Mouse (Mus musculus) neural tube, embryonic 12.5 days (tissue): Measurements from ENCODE around the gene Ghdc. TPM values are rescaled to one million over a fixed set of nuclear protein-coding genes. Genes with fewer than 3 reads are reported as not detected.
"Not testable (repeated sequence)": the region's sequence is repeated elsewhere in the genome, so short reads cannot be mapped to it uniquely, and the experiment has no call there.

Experiments
- ATAC-seq: fragments of 200-750 bp; cut with Nextera tagmentation; 2 replicates; pipeline ENCODE4 v1.8.0; 2017; ENCODE audit warnings: low read depth, mild to moderate bottlenecking, moderate TSS enrichment, moderate library complexity; ENCODE audit not compliant: low FRiP score
- H3K27ac ChIP-seq: fragments of 300-500 bp; sonication (generic); 2 replicates; pipeline ENCODE4 v1.5.1; 2016
- H3K27me3 ChIP-seq: fragments of 300-500 bp; sonication (generic); replicated peaks from 2 replicates; pipeline ENCODE4 v1.6.1; 2016; ENCODE audit warnings: mild to moderate bottlenecking
- H3K36me3 ChIP-seq: fragments of 300-500 bp; sonication (generic); 2 replicates; pipeline ENCODE4 v1.6.1; 2016; ENCODE audit warnings: mild to moderate bottlenecking
- H3K4me1 ChIP-seq: fragments of 300-500 bp; sonication (generic); 2 replicates; pipeline ENCODE4 v1.6.1; 2016
- H3K4me2 ChIP-seq: fragments of 300-500 bp; sonication (generic); replicated peaks from 2 replicates; pipeline ENCODE4 v1.6.1; 2016; ENCODE audit warnings: mild to moderate bottlenecking
- H3K4me3 ChIP-seq: fragments of 300-500 bp; sonication (generic); 2 replicates; pipeline ENCODE4 v1.5.1; 2016
- H3K9ac ChIP-seq: fragments of 300-500 bp; sonication (generic); 2 replicates; pipeline ENCODE4 v1.6.1; 2016; ENCODE audit warnings: mild to moderate bottlenecking
- H3K9me3 ChIP-seq: fragments of 300-500 bp; sonication (generic); 2 replicates; pipeline ENCODE4 v1.6.1; 2016; ENCODE audit warnings: mild to moderate bottlenecking
- WGBS: fragments of 180-500 bp; shearing (Covaris S2); methylation state at CpG from one replicate; pipeline ENCODE4 v1.1.7; 2016; 5-methylcytosine and 5-hydroxymethylcytosine counted together
- polyA plus RNA-seq: library from polyadenylated mRNA; unstranded; fragments of >200 nt; fragmentation: Nextera tagmentation; extraction: Ambion mirVana; gene quantifications from 2 replicates; pipeline ENCODE4 v1.2.1, GENCODE M21; 2016

Gene Ghdc
- polyA plus RNA-seq, 1 experiment from 2014 or later, result 4.4 TPM

DNA sequence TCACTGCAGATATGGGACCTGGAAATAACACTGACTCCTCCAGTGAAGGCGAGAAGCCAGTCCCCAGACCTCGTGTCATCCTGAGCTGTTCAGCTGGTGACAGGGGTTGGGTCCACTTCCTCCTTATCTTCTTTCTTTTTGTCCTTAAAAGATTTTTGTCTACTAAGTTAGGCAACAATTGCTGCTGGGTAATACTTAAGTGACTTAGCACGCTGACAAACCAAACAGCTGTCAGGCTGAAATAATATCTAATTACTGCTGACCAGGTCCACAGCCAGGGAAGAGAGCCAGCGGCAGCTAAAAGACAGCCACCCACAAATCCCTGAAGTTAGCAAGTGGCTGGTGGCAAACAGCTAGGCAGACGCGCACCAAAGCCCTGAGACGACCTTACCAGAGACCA, 34.8 kb upstream of the Ghdc start:
- ATAC-seq, result no peak
- WGBS, result 86% methylated on average over 7 of the region's 7 CpGs
- H3K36me3 ChIP-seq, result peaks cover 35% of the 10 kb centered on the region

GRCm38 (mm10) chr11:100804409-100804808, 33.7 kb upstream of the Ghdc start:
- Histone ChIP-seq H3K9me3 (no peaks in the 10 kb centered on the region), H3K4me1 (peaks cover 9% of the 10 kb centered on the region), H3K27ac (no peak overlapping the region), H3K27me3 (no peaks in the 10 kb centered on the region), H3K9ac (no peak overlapping the region), H3K4me2 (no peak overlapping the region), H3K36me3 (peaks cover 35% of the 10 kb centered on the region), H3K4me3 (no peak overlapping the region)
- WGBS, result 95% methylated on average over 10 of the region's 10 CpGs
- no peak for ATAC-seq

More for the DNA sequence above, 34.8 kb upstream of the Ghdc start:
- H3K4me3 ChIP-seq, result no peak overlapping the region
- H3K27me3 ChIP-seq, result no peaks in the 10 kb centered on the region
- H3K9ac ChIP-seq, result no peak overlapping the region
- no peaks in the 10 kb centered on the region for H3K4me1 ChIP-seq
- no peak overlapping the region for H3K27ac ChIP-seq
- no peak overlapping the region for H3K4me2 ChIP-seq
- no peaks in the 10 kb centered on the region for H3K9me3 ChIP-seq

- Histone ChIP-seq H3K27ac (no peak overlapping the region), H3K36me3 (peaks cover 37% of the 10 kb centered on the region)
- WGBS, result 35% methylated on average over 5 of the region's 5 CpGs
These were observed 28.7 kb upstream of the Ghdc start for GRCm38 (mm10) chr11:100799426-100799825.

DNA sequence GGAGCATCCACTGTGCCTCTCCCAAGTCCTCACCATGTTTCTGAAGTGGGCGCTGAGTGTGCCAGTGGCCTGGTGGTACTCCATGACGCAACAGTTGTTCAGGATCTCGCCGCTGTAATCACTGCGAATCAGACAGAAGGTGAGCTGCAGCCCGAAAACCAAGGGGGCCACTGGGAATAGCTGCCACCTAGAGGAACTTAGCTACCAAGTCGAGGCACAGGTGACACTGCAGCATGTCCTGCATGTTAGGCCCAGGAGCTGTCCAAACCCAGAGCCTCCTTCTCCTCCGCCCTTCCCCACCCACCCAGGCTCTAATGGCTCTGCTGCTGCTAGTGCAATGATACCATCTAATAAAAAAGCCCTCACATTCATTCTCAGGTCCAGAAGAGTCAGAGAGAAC, 25.8 kb upstream of the Ghdc start:
- Histone ChIP-seq H3K36me3 (peaks cover 13% of the 10 kb centered on the region; the same call in 1 of the 2 replicates), H3K4me1 (peaks cover 12% of the 10 kb centered on the region), H3K4me2 (no peak overlapping the region), H3K27ac (no peak overlapping the region), H3K4me3 (no peak overlapping the region), H3K9ac (no peak overlapping the region), H3K9me3 (no peaks in the 10 kb centered on the region), H3K27me3 (no peaks in the 10 kb centered on the region)
- no peak for ATAC-seq
- 68% methylated on average over 8 of the region's 8 CpGs for WGBS

More at GRCm38 (mm10) chr11:100799426-100799825, 28.7 kb upstream of the Ghdc start:
- H3K9ac ChIP-seq, result no peak overlapping the region
- no peak for ATAC-seq
- H3K4me1 ChIP-seq, result peaks cover 12% of the 10 kb centered on the region
- no peaks in the 10 kb centered on the region for H3K9me3 ChIP-seq
- H3K4me3 ChIP-seq, result no peak overlapping the region
- H3K27me3 ChIP-seq, result no peaks in the 10 kb centered on the region
- no peak overlapping the region for H3K4me2 ChIP-seq

DNA sequence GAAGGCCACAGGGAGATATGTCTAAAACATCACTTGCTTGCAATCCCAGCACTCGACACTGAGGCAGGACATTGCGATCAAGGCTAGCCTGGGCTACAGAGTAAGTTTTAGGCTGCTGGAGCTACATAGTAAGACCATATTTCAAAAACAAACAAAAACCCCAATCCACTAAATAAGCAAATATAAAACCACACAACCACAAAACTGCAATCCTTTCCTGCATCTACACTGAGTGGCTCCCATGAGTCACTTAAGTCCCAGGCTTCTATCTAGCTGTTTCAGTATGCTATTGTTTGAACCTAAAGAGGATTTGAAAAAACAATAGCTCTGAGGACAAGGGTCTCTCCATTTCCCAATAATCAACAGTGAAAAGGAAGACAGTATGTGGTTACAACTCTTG, 24.6 kb upstream of the Ghdc start:
- H3K9me3 ChIP-seq, result no peaks in the 10 kb centered on the region
- H3K36me3 ChIP-seq, result peaks cover 6% of the 10 kb centered on the region; the same call in 1 of the 2 replicates
- WGBS, result 95% methylated on average over 2 of the region's 2 CpGs
- ATAC-seq, result no peak
- no peak overlapping the region for H3K4me3 ChIP-seq
- H3K4me2 ChIP-seq, result no peak overlapping the region
- no peak overlapping the region for H3K9ac ChIP-seq
- peaks cover 12% of the 10 kb centered on the region for H3K4me1 ChIP-seq
- no peaks in the 10 kb centered on the region for H3K27me3 ChIP-seq
- no peak overlapping the region for H3K27ac ChIP-seq

DNA sequence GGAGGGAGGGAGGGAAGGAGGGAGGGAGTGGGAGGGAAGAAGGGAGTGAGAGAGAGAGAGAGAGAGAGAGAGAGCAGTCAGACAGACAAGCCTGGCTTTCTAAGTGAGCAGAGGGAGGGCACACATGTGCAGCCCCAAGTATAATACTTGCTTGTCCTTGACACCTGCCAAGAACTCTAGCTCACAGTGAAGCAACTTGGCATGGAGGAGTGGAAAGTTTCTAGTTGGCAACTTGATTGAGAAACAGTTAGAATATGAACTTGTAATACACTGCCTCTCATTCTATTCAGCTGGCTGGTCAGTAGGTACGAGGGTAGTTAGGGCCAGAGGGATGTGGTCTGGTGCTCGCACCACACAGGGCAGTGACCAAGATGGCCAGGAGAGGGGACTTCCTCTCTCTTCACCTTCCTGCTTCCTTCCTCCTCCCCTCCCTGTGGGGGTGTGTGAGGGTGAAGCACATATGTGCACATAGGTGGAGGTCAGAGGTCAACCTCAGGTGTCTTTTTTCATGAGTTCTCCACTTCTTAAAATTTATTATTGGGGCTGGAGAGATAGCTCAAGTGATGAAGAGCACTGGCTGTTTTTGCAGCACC, 20.8 kb upstream of the Ghdc start:
- Histone ChIP-seq H3K4me3 (no peak overlapping the region), H3K27ac (no peak overlapping the region), H3K4me2 (no peak overlapping the region), H3K36me3 (peaks cover 20% of the 10 kb centered on the region; the same call in 1 of the 2 replicates), H3K9ac (no peak overlapping the region), H3K4me1 (no peaks in the 10 kb centered on the region), H3K9me3 (no peaks in the 10 kb centered on the region), H3K27me3 (no peaks in the 10 kb centered on the region)
- ATAC-seq, result no peak
- 94% methylated on average over 2 of the region's 2 CpGs for WGBS

DNA sequence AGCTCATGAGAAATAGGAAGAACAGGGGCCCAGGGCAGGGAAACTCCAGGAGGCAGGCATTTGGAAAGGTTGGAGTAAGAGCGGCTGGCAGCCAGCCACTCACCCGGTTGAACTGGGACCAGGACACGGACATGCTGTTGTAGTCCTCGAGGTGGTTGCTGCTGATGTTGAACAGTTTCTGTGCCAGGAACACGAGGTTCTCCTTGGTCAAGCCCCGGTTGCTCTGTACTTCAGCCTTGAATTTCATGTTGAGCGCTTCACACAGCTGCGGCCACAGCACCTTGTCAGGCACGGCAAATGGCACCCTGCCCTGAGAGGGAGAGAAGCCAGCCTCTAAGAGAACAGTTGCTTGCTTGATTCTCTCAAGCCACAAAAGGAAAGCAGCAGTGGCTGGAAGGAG, 19.9 kb upstream of the Ghdc start:
- not testable (repeated sequence) for H3K4me1 ChIP-seq, H3K9me3 ChIP-seq, H3K4me3 ChIP-seq, ATAC-seq, H3K9ac ChIP-seq, H3K4me2 ChIP-seq, H3K27me3 ChIP-seq, H3K27ac ChIP-seq
- H3K36me3 ChIP-seq, result peaks cover 15% of the 10 kb centered on the region; the same call in 1 of the 2 replicates
- 90% methylated on average over 9 of the region's 9 CpGs for WGBS

GRCm38 (mm10) chr11:100789702-100790101, 18.9 kb upstream of the Ghdc start:
- Histone ChIP-seq H3K9me3 (no peaks in the 10 kb centered on the region), H3K36me3 (peaks cover 15% of the 10 kb centered on the region; the same call in 1 of the 2 replicates), H3K27ac (no peak overlapping the region), H3K4me3 (no peak overlapping the region), H3K4me1 (no peaks in the 10 kb centered on the region), H3K27me3 (no peaks in the 10 kb centered on the region), H3K9ac (no peak overlapping the region), H3K4me2 (no peak overlapping the region)
- no peak for ATAC-seq
- WGBS, result 82% methylated on average over 3 of the region's 3 CpGs

DNA sequence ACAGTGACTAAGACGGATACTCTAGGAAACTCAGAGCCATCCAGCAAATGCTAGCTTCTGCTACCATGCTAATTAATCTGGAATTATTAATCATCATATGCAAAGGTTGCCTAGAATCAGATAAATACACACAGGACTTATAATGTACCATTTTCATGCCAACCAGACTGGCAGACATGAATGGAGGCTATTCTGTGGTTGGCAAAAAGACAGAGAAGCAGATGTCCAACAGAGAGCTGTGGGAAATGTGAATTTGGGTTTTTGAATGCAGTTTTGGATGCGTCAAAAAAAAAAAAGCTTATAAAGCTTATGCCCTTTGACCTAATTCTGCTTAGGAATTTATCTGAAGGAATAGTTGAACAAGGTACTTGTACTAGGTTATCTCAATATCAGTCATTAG, 15.0 kb upstream of the Ghdc start:
- no peak overlapping the region for H3K9ac ChIP-seq
- 93% methylated on average over 2 of the region's 2 CpGs for WGBS
- no peaks in the 10 kb centered on the region for H3K27me3 ChIP-seq
- peaks cover 36% of the 10 kb centered on the region for H3K36me3 ChIP-seq
- H3K27ac ChIP-seq, result no peak overlapping the region
- no peaks in the 10 kb centered on the region for H3K4me1 ChIP-seq
- no peak overlapping the region for H3K4me3 ChIP-seq
- ATAC-seq, result no peak
- H3K9me3 ChIP-seq, result no peaks in the 10 kb centered on the region
- no peak overlapping the region for H3K4me2 ChIP-seq

GRCm38 (mm10) chr11:100784286-100784685, 13.5 kb upstream of the Ghdc start:
- H3K27me3 ChIP-seq, result no peaks in the 10 kb centered on the region
- no peak overlapping the region for H3K4me2 ChIP-seq
- no peaks in the 10 kb centered on the region for H3K9me3 ChIP-seq
- no peak overlapping the region for H3K9ac ChIP-seq
- H3K36me3 ChIP-seq, result peaks cover 34% of the 10 kb centered on the region
- H3K4me1 ChIP-seq, result no peaks in the 10 kb centered on the region
- no peak overlapping the region for H3K27ac ChIP-seq
- ATAC-seq, result no peak
- no peak overlapping the region for H3K4me3 ChIP-seq
- WGBS, result 88% methylated on average over 8 of the region's 8 CpGs

- H3K27ac ChIP-seq, result no peak overlapping the region
- H3K9me3 ChIP-seq, result no peaks in the 10 kb centered on the region
- no peak overlapping the region for H3K4me3 ChIP-seq
- no peak for ATAC-seq
- no peaks in the 10 kb centered on the region for H3K27me3 ChIP-seq
- WGBS, result 88% methylated on average over 13 of the region's 13 CpGs
- H3K36me3 ChIP-seq, result peaks cover 27% of the 10 kb centered on the region
- no peak overlapping the region for H3K4me2 ChIP-seq
- H3K9ac ChIP-seq, result no peak overlapping the region
- H3K4me1 ChIP-seq, result no peaks in the 10 kb centered on the region
These were observed 11.8 kb upstream of the Ghdc start for GRCm38 (mm10) chr11:100782568-100782967.

GRCm38 (mm10) chr11:100781763-100782475, 11.2 kb upstream of the Ghdc start:
- no peak overlapping the region for H3K4me2 ChIP-seq
- no peak overlapping the region for H3K27ac ChIP-seq
- H3K9me3 ChIP-seq, result no peaks in the 10 kb centered on the region
- 94% methylated on average over 15 of the region's 15 CpGs for WGBS
- no peaks in the 10 kb centered on the region for H3K27me3 ChIP-seq
- H3K36me3 ChIP-seq, result peaks cover 26% of the 10 kb centered on the region
- no peak overlapping the region for H3K4me3 ChIP-seq
- ATAC-seq, result no peak
- no peaks in the 10 kb centered on the region for H3K4me1 ChIP-seq
- no peak overlapping the region for H3K9ac ChIP-seq

DNA sequence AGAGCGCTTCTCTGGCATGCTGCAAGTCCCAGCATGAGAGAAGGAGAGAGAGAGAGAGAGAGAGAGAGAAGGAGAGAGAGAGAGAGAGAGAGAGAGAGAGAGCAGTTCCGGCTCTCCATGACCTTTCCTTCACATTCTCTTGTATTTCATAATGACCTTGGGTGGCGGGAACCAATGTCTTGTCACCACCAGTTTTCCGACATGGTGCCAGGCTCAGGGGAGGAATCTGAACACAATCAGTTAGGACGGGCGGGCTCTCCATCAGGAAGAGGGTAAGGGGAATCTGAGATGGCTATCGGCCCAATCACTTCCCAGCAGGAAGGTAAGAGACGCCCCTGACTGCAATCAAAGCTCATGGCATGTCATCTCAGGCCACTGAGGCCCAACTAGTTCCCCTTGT, 9.5 kb upstream of the Ghdc start:
- no peak for ATAC-seq
- no peak overlapping the region for H3K9ac ChIP-seq
- H3K9me3 ChIP-seq, result no peaks in the 10 kb centered on the region
- H3K36me3 ChIP-seq, result peaks cover 24% of the 10 kb centered on the region
- 79% methylated on average over 8 of the region's 8 CpGs for WGBS
- no peaks in the 10 kb centered on the region for H3K4me1 ChIP-seq
- no peak overlapping the region for H3K4me3 ChIP-seq
- no peaks in the 10 kb centered on the region for H3K27me3 ChIP-seq
- no peak overlapping the region for H3K4me2 ChIP-seq
- H3K27ac ChIP-seq, result no peak overlapping the region
